Mouse (Mus musculus): ENCODE measurements around the gene Thrb.

GRCm38 (mm10) chr14:17954038-17954437, 294.0 kb downstream of the Thrb start:
- TF ChIP-seq POLR2A (IDR thresholded peaks at IDR 0.05; ENCODE audit: borderline replicate concordance, insufficient read depth, low read length) = no peak
- no peak for TF ChIP-seq CTCF (IDR thresholded peaks at IDR 0.05; ENCODE audit: borderline replicate concordance, insufficient read depth, low read depth, low read length)
